Mouse (Mus musculus): ENCODE results near the gene Slc35f1.

Slc35f1 gene

DNA sequence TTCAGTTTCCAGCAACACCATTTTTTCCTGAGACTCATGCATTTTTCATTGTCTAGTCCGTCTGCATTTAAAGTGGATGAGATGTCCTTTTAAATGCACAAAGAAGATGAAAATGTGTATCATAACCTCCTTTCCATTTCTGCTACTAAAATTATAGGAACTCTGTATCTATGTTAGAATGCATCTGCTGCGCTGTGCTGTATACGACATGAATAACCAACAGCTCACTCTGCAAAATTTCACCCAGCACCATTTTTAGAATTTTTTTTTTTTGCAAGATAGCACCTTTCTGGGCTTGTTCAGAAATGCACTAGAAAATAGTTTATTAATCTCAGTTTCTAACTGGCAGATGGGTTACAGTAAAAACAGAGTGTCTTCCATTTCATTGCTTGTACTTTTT is 236.0 kb downstream of the Slc35f1 start:
- no peak for DNase-seq (ENCODE audit: low spot score in 2 of 2)

DNA sequence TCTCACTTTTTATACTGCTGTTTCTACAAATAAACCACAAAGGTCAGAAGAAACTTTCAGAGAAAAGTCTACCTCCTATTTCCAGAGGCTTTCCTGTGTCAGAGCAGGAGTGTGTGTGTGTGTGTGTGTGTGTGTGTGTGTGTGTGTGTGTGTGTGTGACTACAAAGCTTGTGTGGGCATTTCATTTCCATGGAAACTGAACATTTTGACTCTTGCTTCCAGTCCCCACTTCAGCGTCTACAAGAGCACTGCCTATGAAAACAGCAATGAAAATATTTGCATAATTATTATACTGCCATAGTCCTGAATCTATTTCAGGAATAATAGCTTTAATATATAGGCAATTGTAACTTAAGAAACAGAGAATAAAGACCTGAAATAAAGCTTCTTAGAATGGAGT is 241.8 kb downstream of the Slc35f1 start:
- DNase-seq (ENCODE audit: low spot score in 2 of 2): no peak

DNA sequence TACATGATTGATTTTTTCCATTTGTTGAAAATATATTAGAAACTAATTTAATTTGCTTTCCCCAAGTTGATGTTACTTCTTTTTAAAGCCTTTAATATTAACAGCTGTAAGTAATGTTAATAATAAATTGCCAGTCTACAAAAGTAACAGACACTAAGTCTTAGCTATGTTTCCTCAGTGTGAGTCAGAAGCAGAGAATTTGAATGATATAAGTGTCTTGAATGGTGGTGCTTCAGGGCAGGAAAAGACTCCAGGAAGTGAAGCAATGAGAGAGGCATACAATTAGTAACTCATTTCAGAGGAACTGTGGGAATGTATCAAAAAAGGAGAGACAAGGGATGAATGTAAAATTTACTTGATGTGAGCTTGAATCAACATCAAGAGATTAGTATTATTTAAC is 244.3 kb downstream of the Slc35f1 start:
- DNase-seq (ENCODE audit: low spot score in 2 of 2): no peak

DNA sequence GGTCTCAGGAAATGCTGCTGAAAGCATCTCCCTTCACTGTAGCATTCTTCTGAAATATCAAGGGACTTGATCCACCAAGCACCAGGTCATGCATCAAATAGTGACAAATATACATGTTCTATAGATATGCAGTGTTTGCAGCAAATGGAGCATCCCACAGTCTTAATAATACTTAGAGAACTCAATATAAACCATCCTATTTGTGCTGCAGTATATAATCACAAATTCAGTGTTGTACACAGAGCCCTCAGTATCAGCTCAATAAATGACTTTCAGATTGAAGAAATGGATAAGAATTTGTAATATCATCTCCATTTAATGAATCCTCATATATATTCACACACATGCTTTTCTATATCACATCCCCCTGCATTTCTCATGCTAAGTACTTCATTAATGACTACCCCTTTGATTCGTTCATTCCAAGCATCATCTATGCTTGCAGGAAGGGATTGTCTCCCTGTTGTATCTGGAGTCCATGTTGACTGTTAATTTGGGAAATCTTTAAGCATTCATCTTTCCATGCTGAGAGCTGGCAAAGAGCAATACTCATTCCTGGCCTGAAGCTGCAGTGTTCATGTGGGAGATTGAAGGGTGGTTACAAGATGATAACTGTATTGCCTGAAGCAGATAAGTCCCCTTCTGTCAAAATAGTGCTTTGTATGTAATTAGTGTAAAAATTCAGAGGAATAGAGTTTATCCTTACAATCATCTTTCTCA is 249.9 kb downstream of the Slc35f1 start:
- DNase-seq (ENCODE audit: low spot score in 2 of 2): no peak

DNA sequence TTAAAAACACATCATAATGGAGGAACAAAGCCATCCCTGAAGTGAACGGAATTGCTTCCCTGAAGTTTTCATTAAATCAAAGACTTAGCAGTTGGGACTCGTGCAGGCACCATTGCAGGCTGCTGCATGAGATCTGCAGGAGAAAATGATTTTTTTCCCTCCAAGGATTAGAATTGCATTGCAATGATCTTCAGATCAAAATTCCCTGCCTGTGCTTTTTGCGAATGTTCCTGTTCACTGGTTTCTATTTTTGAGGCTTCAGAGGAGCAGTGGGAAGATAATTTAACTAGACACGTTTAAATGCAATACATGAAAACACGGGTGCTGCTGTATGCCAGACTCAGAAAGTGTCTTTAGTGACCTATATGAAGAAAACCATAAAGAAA is 250.5 kb downstream of the Slc35f1 start:
- no peak for DNase-seq (ENCODE audit: low spot score in 2 of 2)

DNA sequence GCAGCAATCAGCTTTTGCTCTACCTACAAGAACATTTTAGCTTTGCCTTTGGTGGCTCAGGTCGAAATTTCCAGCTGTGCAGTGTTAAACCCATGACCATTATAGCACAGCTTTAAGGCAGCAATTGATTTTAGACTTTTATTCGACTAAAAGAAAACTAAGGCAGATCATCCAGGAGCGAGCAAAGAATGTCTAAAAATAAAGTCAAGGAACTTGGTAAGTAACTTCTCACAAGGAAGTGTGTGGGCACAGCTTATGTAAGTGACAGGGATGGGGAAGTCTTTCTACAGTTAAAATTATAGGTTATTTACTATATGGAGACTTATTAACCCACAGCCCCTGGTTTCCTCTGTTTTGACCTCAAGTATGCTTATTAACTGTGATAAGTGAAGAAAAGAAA is 262.2 kb downstream of the Slc35f1 start:
- no peak for DNase-seq (ENCODE audit: low spot score in 2 of 2)

DNA sequence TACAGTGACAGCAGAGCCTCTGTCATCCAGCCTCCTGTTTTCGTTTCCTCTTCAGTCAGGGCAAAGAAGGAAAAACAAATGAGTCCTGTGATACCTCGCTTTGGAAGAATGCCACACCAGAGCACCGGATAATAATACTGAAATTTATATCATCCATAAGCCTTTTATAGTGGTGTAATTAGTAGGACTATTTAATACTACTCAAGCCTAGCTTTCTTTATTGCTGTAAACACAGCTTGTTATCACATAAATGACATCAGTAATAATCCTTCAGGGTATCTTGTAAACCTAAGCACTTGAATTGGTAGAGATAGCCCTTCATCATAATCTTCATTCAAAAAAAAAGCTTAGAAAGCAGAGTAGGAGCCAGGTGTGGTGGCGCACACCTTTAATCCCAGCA is 266.4 kb downstream of the Slc35f1 start:
- no peak for DNase-seq (ENCODE audit: low spot score in 2 of 2)

DNA sequence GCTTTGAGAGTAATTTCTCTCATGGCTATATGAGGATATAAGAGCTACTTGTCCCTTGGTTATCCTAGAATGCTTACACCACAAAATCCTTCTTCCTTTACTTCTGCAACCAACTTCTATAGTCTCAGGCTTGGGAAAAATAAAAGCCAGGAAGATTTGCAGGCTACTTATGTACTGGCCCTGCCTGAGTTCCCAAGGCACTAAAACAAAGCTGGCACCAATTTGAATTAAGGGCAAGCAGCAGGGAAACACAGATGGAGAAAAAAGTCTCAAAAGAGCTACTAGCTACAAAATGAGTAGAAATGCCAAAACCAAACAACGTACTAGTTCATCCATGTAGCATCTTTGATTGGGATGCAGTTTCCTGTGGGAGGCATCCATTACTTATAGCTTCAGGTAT is 288.9 kb downstream of the Slc35f1 start:
- DNase-seq (ENCODE audit: low spot score in 2 of 2): no peak

DNA sequence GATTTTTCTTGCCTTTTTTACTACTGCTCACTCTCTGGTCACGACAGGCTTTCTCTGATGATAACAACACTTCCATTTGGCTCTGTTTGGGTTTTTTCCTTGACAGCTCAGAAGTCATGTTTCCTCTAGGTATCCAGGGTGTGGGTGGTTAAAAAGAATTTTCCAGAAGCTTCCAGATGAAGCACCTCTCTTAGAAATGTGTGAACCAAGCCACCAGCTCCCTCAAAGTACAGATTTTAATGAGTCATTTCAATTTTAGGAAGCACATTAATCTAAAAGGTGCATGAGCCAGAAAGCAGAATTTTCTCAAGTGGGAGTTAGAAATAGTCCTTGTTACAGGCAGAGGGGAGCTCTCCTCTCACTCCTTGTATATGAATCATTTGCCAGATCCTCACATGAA is 292.5 kb downstream of the Slc35f1 start:
- no peak for DNase-seq (ENCODE audit: low spot score in 2 of 2)

DNA sequence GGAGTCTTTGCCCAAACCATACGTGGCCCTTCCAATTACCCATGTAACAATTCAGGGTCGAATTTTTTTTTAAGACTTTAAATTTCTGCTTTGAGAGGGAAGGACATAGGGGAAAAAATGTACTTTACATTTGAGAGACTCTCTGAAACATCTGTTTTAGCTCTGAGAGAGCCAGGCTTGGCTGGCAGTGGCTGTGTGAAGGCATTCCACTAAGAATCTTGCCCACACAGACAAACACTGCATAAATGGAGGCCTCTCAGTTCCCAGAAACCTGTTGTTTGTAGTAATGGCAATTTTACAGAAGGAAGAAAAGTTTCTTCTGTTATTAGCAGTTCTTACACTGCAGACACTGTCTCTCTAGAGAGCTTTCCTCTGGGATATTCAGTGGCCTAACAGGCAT is 301.9 kb downstream of the Slc35f1 start:
- DNase-seq (ENCODE audit: low spot score in 2 of 2): no peak

DNA sequence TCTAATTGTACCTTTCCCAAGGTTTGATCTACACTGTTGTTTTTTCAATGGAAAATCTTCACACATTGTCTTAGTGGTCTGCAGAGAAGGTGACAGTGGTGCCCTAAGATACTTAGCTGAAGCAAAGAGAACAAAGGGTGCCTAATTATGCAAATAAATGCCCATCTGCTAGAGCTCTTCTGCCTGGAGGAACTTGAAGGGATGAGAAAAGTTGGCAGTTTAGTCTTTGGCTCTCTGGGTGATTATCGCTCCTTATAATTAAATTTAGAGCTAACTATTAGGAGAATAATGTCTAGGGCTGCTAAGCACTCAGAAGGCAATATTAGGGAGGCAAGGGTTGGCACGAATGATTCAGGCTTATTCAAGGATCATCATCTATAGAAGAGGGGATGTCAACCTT is 306.6 kb downstream of the Slc35f1 start:
- no peak for DNase-seq (ENCODE audit: low spot score in 2 of 2)

DNA sequence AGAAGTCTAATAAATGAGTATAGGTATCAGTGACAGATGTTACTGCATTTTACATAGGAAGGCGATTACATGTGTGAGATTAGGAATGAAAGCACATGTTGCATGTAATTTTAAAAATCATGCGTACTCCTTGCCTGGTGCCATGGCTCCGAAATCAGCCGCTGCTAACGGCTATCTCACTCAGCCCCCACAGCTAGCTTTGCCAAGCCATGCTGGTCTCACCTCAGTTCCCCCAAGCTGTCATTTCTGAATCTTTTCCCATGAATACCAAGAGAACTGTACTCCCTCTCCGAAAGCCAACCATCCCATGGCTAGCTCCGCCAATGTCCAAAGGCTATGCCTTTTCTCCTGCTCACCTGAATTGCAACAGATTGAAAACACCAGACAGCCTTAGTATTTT is 310.8 kb downstream of the Slc35f1 start:
- DNase-seq (ENCODE audit: low spot score in 2 of 2): no peak

DNA sequence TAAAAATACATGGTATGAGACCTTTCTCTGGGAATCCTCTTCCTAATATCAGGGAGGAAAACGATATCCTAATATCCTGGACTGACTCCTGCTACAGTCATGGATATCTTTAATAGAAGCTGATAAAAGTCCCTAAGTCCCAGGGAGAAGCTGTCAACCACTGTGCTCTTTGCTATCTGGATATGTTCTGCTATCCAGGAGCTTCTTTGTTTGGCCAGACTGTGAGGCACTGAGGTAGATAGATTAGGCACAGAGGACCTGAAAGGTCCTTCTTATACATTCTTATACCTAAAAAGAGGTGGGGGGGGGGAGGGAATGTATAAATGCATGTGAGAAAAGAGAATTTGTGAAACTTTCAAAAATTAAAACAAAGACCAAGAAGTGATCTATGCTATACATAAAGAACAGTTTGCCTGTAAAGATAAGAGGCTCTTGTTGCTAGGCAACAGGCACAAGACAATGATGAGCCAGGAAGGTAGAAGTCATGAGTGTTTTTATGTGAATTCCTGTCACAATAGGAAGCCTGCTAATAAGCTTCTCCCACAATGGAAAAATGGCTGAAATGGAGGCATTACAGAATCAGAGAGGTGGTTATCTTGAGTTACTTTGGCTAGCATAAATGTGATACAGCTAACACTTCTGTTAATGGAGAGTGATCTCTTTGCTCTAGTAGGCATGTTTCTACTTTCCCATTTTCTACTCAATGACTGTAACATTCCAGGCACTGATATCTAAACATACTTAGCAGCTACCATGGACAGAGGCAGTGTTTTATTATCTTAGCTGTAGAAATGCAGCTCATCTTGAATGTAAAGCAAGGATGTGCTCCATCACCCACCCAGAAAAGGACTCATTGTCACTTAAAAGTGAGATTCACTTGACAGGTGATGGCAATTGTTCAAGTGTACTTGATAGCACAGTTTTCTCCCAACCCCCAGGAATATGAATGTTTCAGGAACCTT is 316.2 kb downstream of the Slc35f1 start:
- no peak for DNase-seq (ENCODE audit: low spot score in 2 of 2)

DNA sequence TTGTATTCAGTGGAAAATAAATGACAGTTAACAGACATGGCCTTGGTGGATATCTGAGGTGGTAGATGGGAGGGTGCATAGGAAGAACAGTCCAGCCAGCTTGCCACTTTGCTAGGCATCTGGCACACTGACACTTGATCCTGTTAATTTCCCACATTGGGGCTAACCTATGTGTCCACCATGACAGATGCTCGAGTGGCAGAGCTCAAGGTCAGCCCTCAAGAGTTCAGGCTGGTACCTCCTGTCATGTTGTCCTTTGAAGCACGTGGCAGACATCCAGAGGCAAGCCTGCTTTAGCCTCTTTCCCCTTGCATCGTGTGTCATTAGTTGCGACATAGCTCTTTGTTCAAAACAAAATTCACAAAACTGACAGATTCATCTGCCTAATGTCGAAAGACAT is 323.5 kb downstream of the Slc35f1 start:
- DNase-seq (ENCODE audit: low spot score in 2 of 2): no peak

DNA sequence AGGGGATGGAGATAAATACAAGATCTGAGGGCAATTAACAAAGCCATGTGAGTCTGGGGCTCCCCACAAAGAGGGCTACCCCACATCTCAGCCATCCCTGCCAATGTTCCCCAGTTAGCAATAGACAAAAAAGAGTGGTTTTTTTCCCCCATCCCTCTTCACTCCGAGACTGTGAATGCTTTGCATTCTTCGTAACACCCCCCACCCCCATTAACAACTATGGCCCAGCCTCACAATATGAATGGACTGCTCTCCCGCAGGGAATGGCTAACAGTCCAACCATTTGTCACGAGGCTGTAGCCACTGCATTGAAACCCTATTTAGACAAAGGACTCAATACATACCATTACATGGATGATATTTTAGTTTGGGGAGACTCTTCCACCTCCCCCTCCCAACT is 338.1 kb downstream of the Slc35f1 start:
- DNase-seq (ENCODE audit: low spot score in 2 of 2): no peak

DNA sequence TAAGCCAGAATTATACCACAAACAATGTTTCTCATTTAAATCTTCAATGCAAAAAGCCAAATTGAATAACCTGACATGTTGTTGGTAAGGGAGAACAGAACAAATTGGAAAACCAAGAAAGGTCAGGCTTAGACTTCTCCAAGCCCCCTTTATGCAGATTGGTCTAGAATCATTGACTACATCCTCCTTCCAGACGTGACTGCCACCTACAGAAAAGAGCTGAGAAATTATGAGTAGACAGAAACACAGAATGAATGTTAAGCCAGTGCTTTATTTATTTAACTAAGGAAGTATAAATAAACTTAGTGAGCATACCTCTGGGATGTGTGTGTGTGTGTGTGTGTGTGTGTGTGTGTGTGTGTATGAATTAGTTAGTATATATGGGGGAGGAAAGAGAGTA is 344.9 kb downstream of the Slc35f1 start:
- no peak for DNase-seq (ENCODE audit: low spot score in 2 of 2)

DNA sequence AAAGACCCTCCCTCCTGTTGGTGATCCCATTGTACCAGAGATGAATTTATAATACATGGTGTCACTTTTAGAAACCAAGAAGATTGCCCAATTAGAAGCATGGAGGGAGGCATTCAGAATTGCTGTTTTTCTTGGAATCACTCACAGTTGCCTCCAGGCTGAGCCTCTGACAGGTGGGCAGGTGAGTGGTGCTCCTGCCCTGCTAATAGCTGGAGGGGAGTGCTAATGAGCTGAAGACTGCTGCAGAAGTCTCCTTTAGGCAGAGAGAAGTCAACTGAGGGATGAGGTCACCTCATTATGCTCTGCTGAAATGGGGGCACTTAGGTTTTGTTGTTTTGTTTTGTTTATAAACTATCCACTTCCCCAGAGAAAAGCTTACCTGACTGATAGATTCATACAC is 355.6 kb downstream of the Slc35f1 start:
- DNase-seq (ENCODE audit: low spot score in 2 of 2): no peak

DNA sequence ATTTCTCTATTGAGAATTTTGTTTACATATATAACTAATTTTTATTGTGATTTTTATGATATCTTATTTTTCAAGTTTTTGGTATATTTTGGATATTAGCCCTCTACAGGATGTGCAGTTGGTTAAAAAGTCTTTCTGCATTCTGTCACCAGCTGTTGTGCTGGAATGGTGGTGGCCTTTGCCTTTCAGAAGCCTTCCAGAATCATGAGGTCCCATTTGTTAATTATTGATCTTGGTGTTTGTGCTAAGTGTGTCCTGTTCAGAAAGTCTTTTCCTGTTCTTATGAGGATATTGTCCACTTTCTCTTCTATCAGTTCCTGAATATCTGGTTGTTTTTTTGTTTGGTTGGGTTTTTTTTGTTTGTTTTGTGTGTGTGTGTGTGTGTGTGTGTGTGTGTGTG is 362.2 kb downstream of the Slc35f1 start:
- no peak for DNase-seq (ENCODE audit: low spot score in 2 of 2)

DNA sequence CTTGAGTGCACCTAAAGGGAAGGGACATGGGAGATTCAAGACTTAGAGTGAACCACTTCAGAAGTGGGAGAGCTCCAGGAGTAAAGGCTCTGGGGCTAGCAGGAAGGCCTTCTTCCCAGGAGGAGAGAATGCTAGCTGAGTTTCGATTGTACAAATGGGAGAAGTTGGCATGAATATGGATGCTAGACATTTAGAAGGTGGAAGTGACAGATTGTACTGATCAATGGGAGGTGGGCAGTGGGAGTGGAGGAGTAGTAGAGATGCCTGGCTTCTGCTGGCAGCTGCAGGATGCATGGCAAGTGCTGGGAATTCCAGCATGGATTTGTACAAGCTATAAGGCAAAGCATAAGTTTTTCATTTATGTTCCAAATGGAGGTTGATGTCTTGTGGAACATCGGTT is 370.4 kb downstream of the Slc35f1 start:
- no peak for DNase-seq (ENCODE audit: low spot score in 2 of 2)

DNA sequence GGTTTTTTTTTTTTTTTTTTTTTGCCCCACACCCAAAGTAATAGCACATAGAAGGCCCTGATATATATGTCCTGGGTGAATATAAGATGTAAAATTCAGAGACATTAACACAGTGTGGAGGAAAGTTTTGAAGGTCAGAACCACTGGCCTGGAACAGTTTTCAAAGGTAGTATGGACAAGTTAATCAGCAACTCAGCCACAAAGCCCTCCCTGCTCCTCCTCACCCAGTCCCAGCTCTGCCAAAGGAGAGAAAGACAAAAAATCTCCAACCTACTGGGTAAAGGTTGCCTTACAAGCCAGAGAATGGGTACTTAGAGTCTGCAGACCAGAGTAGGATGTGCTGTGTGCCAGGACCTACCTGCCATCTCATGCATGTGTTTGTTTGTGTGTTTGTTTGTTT is 372.4 kb downstream of the Slc35f1 start:
- no peak for DNase-seq (ENCODE audit: low spot score in 2 of 2)

DNA sequence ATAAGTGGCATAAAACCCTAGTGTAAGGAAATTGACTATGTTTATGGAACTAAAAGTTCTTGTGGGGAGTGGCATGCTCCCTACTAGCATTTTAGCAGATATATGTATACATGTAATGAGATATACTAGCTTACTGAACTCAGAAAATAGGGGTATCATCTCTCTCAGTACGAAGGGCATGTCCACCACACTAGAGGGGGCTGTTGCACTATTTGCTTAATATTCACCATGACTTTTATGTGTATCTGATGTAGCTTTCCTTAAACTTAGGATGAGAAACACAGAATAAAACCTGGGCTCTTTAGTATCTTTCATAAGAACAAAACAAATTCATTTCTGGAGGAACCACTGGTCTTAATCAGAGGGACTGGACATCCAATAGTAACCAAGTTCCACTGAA is 397.5 kb downstream of the Slc35f1 start:
- no peak for DNase-seq (ENCODE audit: low spot score in 2 of 2)

DNA sequence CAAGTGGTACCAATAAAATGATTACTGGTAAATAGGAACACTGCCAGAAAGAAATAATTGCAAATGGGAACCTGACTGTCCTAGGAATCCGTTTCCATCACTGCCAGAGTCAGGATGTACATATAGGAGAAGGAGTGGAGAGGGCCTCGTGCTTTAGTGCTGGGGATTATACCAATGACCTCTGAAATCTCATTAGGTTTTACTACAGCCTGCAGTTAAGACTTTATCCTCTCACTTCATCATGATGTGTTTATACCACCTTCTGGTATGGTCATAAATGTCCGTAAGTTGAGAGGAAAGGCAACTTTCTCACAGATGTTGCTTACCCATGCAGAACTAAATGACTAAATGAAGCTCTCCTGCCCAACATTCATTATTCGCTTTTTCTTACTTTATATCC is 401.2 kb downstream of the Slc35f1 start:
- DNase-seq (ENCODE audit: low spot score in 2 of 2): no peak

DNA sequence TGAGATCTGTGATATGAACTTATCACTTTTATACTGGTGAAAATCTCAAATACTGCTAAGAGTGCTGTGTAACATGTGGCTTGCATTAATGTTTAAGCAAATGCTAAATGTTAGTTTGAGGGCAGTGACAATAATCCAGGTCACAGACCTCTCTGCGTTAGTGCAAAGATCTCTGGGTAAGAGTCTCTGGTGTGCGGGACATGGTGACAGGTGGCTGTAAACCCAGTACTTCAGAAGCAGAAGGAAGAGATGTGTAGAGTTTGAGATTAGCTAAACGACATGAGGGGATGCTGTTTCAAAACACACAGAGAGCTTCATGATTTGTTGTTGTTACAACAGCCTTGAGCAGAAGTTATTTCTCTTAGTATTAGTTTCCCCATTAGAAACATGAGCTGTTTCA is 406.1 kb downstream of the Slc35f1 start:
- no peak for DNase-seq (ENCODE audit: low spot score in 2 of 2)
